Mouse (Mus musculus): ENCODE results near the gene Nos1.

Nos1 gene

GRCm38 (mm10) chr5:117900921-117901705 lies 120.3 kb downstream of the Nos1 start:
- DNase-seq = peak; percentile 89

- DNase-seq = no peak
Measured at GRCm38 (mm10) chr5:117903534-117903933, 122.7 kb downstream of the Nos1 start.

GRCm38 (mm10) chr5:117905728-117906127 lies 124.9 kb downstream of the Nos1 start:
- DNase-seq = no peak

- DNase-seq = no peak
Measured at GRCm38 (mm10) chr5:117909524-117909923, 128.7 kb downstream of the Nos1 start.

- no peak for DNase-seq
Measured at GRCm38 (mm10) chr5:117916349-117916748, 135.5 kb downstream of the Nos1 start.

- DNase-seq = no peak
Measured at GRCm38 (mm10) chr5:117916906-117917305, 136.1 kb downstream of the Nos1 start.

GRCm38 (mm10) chr5:117921786-117922528 lies 141.1 kb downstream of the Nos1 start:
- DNase-seq = no peak

- DNase-seq = no peak
Measured at GRCm38 (mm10) chr5:117923688-117924087, 142.9 kb downstream of the Nos1 start.

- no peak for DNase-seq
Measured at GRCm38 (mm10) chr5:117928553-117928952, 147.7 kb downstream of the Nos1 start.

- no peak for DNase-seq
Measured at GRCm38 (mm10) chr5:117932222-117932621, 151.4 kb downstream of the Nos1 start.

- DNase-seq = peak; percentile 86
Measured at GRCm38 (mm10) chr5:117932862-117933261, 152.0 kb downstream of the Nos1 start.

GRCm38 (mm10) chr5:117936346-117936745 lies 155.5 kb downstream of the Nos1 start:
- DNase-seq = peak; percentile 42

- DNase-seq = peak; percentile 84
Measured at GRCm38 (mm10) chr5:117937186-117937585, 156.4 kb downstream of the Nos1 start.

- no peak for DNase-seq
Measured at GRCm38 (mm10) chr5:117938182-117938581, 157.3 kb downstream of the Nos1 start.

- DNase-seq = no peak
Measured at GRCm38 (mm10) chr5:117939402-117939801, 158.6 kb downstream of the Nos1 start.

- DNase-seq = no peak
Measured at GRCm38 (mm10) chr5:117941552-117941951, 160.7 kb downstream of the Nos1 start.

- peak; percentile 58 for DNase-seq
Measured at GRCm38 (mm10) chr5:117946605-117947004, 165.8 kb downstream of the Nos1 start.

- no peak for DNase-seq
Measured at GRCm38 (mm10) chr5:117949393-117949792, 168.6 kb downstream of the Nos1 start.

- DNase-seq = no peak
Measured at GRCm38 (mm10) chr5:117953893-117954292, 173.1 kb downstream of the Nos1 start.

- DNase-seq = peak; percentile 39
Measured at GRCm38 (mm10) chr5:117954429-117954828, 173.6 kb downstream of the Nos1 start.

- DNase-seq = peak; percentile 85
Measured at GRCm38 (mm10) chr5:117955675-117956420, 175.0 kb downstream of the Nos1 start.

GRCm38 (mm10) chr5:117964750-117965149 lies 183.9 kb downstream of the Nos1 start:
- DNase-seq = no peak

- no peak for DNase-seq
Measured at GRCm38 (mm10) chr5:117966956-117967355, 186.1 kb downstream of the Nos1 start.
